Mouse (Mus musculus) ovary, postnatal 10 days (tissue): ENCODE measurements at regions not wholly inside any gene's neighbourhood (a gene's known extent, or its start where the extent isn't known, plus 50 kb on each side); places are given as distances from the start of the nearest gene placed in this dataset.

Experiments used
- DNase-seq: peaks from one replicate; pipeline ENCODE4 v3.0.0; 2022; ENCODE audit warnings: low spot score

- DNase-seq = no peak
Observed at GRCm38 (mm10) chr11:24341650-24342049, 263.8 kb downstream of the Bcl11a start.

GRCm38 (mm10) chr11:24342176-24342575, 264.3 kb downstream of the Bcl11a start:
- DNase-seq = no peak

GRCm38 (mm10) chr11:24342732-24343131, 264.9 kb downstream of the Bcl11a start:
- no peak for DNase-seq

GRCm38 (mm10) chr11:24347225-24347624, 269.4 kb downstream of the Bcl11a start:
- no peak for DNase-seq

GRCm38 (mm10) chr11:24348741-24349140, 270.9 kb downstream of the Bcl11a start:
- no peak for DNase-seq

- DNase-seq = no peak
Observed at GRCm38 (mm10) chr11:24349967-24350643, 272.2 kb downstream of the Bcl11a start.

- DNase-seq = no peak
Observed at GRCm38 (mm10) chr11:24350839-24351238, 273.0 kb downstream of the Bcl11a start.

- no peak for DNase-seq
Observed at GRCm38 (mm10) chr11:24352071-24352470, 274.2 kb downstream of the Bcl11a start.

GRCm38 (mm10) chr11:24353056-24353455, 275.2 kb downstream of the Bcl11a start:
- DNase-seq = no peak

- DNase-seq = no peak
Observed at GRCm38 (mm10) chr11:24357388-24357787, 279.5 kb downstream of the Bcl11a start.

GRCm38 (mm10) chr11:24359086-24359485, 281.2 kb downstream of the Bcl11a start:
- DNase-seq = no peak

GRCm38 (mm10) chr11:24361998-24362687, 284.3 kb downstream of the Bcl11a start:
- no peak for DNase-seq

GRCm38 (mm10) chr11:24362688-24363035, 284.8 kb downstream of the Bcl11a start:
- no peak for DNase-seq

GRCm38 (mm10) chr11:24363418-24364364, 285.8 kb downstream of the Bcl11a start:
- DNase-seq = no peak

GRCm38 (mm10) chr11:24370198-24370860, 292.5 kb downstream of the Bcl11a start:
- DNase-seq = no peak

GRCm38 (mm10) chr11:24370861-24371686, 293.2 kb downstream of the Bcl11a start:
- no peak for DNase-seq

- DNase-seq = no peak
Observed at GRCm38 (mm10) chr11:24371687-24371950, 293.8 kb downstream of the Bcl11a start.

- DNase-seq = no peak
Observed at GRCm38 (mm10) chr11:24371963-24372362, 294.1 kb downstream of the Bcl11a start.

- no peak for DNase-seq
Observed at GRCm38 (mm10) chr11:24372616-24373015, 294.8 kb downstream of the Bcl11a start.

- no peak for DNase-seq
Observed at GRCm38 (mm10) chr11:24373301-24373700, 295.4 kb downstream of the Bcl11a start.

- no peak for DNase-seq
Observed at GRCm38 (mm10) chr11:24377530-24377929, 299.7 kb downstream of the Bcl11a start.
